Mouse (Mus musculus): ENCODE measurements around the gene Rbm15. TPM values are rescaled to one million over a fixed set of nuclear protein-coding genes. Genes with fewer than 3 reads are reported as not detected.

Rbm15 gene
- polyA plus RNA-seq, 1 experiment from 2014 or later: 12.8 TPM

DNA sequence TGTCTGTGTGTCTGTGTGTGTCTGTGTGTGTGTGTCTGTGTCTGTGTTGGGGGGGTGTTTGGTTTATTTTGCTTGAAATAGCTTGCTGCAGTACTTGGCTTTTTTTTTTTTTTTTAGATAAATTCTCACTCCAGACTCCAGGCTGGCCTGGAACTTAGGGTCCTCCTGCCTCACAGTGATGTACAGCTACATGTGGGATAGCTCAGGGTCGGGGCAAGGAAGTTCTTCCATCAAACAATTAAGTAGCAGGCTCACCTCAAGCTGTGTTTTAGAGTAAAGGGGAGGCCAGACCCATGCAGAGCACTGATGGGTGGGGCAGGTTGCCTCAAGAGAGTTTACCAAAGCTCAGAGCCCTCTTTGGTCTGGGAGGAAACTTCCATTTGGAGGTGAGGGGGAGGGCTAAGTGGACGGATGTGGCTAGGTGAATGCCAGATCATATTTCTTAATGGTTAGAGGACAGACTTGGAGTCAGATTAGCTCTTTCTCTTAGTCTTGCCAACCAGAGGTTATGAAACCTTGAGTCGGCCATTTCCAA, 24.3 kb upstream of the Rbm15 start:
- H3K4me2 ChIP-seq (replicated peaks; ENCODE audit: low read depth, low read length): no peak overlapping the region
- no peak overlapping the region for H3K4me3 ChIP-seq (ENCODE audit: low read length)
- peak; percentile 29; the same call in 1 of the 2 replicates for ATAC-seq (ENCODE audit: low FRiP score, low TSS enrichment)
- peaks cover 13% of the 10 kb centered on the region; the same call in 1 of the 2 replicates for H3K27me3 ChIP-seq (ENCODE audit: insufficient read depth, low read length)
- no peak overlapping the region for H3K27ac ChIP-seq (ENCODE audit: low read length)
- 0 out of 2 replicates have a peak, but pooled peaks cover 3% of the 10 kb centered on the region for H3K4me1 ChIP-seq (ENCODE audit: insufficient read depth, low read length)
- 51% methylated on average over 3 of the region's 3 CpGs for WGBS
- H3K9me3 ChIP-seq (ENCODE audit: low read length): no peaks in the 10 kb centered on the region
- no peak overlapping the region for H3K9ac ChIP-seq (replicated peaks; ENCODE audit: low read length)
- no peaks in the 10 kb centered on the region for H3K36me3 ChIP-seq (ENCODE audit: insufficient read depth, low read length)

DNA sequence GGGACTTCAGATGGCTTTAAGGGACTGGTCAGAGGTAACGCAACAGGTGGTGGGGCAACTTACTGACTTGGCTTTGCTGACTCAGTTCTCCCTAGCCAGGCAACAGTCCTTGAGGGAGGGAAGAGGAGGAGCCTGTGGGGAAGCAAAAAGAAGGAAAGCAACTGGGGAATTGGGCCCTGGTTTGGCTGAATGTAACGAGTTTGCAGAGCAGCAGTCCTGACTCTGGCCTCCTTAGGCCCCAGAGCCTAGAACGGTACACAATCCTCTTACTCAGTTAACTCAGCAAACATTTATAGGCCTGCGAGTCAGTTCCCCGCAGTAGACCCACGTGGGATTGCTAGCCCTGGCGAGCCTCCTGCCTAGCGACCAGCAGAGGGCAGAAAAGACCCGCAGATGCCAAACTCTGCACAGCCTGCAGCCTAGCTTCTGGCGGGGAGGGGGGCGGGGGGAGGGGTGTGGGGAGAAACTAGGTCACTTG, 23.5 kb upstream of the Rbm15 start:
- no peaks in the 10 kb centered on the region for H3K9me3 ChIP-seq (ENCODE audit: low read length)
- H3K27me3 ChIP-seq (ENCODE audit: insufficient read depth, low read length): peaks cover 13% of the 10 kb centered on the region; the same call in 1 of the 2 replicates
- no peaks in the 10 kb centered on the region for H3K36me3 ChIP-seq (ENCODE audit: insufficient read depth, low read length)
- ATAC-seq (ENCODE audit: low FRiP score, low TSS enrichment): peak; percentile 80
- peak overlapping the region; percentile 48; the same call in 1 of the 2 replicates for H3K9ac ChIP-seq (replicated peaks; ENCODE audit: low read length)
- H3K4me3 ChIP-seq (ENCODE audit: low read length): peak overlapping the region; percentile 24; the same call in 1 of the 2 replicates
- H3K4me2 ChIP-seq (replicated peaks; ENCODE audit: low read depth, low read length): peak overlapping the region; percentile 43
- no peak overlapping the region for H3K27ac ChIP-seq (ENCODE audit: low read length)
- under 1% methylated on average over 11 of the region's 11 CpGs for WGBS
- 0 out of 2 replicates have a peak, but pooled peaks cover 3% of the 10 kb centered on the region for H3K4me1 ChIP-seq (ENCODE audit: insufficient read depth, low read length)

DNA sequence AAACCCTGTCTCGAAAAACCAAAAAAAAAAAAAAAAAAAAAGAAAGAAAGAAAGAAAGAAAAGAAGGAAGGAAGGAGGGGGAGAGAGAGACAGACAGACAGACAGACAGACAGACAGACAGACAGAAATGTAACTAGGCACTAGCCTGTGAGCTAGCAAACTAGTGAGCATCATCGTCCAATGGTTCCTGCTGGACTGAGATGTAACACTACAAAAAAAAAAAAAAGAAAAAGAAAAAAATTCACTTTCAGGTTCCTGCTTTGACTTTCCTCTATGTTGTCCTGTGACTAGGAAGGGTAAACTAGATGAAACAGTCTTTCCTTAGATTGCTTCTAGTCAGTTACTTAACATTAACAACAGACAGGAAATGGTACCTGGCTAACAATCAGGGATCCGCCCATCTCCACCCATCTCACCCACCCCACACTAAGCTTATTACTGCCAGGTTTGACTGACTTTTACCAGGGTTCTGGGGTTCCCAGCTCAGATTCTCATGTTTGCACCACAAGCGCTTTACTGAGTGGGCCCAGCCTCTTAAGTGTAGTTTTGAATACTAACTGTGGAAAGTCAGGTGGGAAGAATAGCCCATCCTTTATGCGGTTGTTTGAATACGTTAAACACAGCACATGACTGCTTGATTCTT, 22.3 kb upstream of the Rbm15 start:
- ATAC-seq (ENCODE audit: low FRiP score, low TSS enrichment): no peak
- H3K9me3 ChIP-seq (ENCODE audit: low read length): no peaks in the 10 kb centered on the region
- no peaks in the 10 kb centered on the region for H3K36me3 ChIP-seq (ENCODE audit: insufficient read depth, low read length)
- no peak overlapping the region for H3K9ac ChIP-seq (replicated peaks; ENCODE audit: low read length)
- H3K27me3 ChIP-seq (ENCODE audit: insufficient read depth, low read length): peaks cover 16% of the 10 kb centered on the region; the same call in 1 of the 2 replicates
- no peak overlapping the region for H3K27ac ChIP-seq (ENCODE audit: low read length)
- H3K4me1 ChIP-seq (ENCODE audit: insufficient read depth, low read length): 0 out of 2 replicates have a peak, but pooled peaks cover 3% of the 10 kb centered on the region
- WGBS: 88% methylated on average over 6 of the region's 6 CpGs
- no peak overlapping the region for H3K4me3 ChIP-seq (ENCODE audit: low read length)
- H3K4me2 ChIP-seq (replicated peaks; ENCODE audit: low read depth, low read length): no peak overlapping the region

DNA sequence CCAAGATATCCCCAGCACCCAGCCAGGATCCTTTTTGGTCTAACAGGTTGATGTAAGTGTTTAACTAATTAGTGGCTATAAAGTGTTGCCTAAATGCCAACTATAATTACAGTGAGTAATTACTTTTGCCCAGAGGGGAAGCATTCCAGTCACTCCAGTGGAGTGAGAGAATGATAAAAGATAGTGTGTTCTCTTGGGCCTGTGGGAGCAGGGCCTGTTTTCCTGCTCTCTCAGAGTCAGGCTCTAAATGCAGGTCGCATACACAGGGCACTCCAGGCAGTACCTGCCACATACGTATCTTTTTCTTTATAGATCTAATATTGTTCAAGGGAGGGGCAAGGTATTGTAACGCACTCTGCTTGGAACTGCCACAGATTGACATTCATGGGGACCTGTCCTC, 18.2 kb upstream of the Rbm15 start:
- no peak overlapping the region for H3K9ac ChIP-seq (replicated peaks; ENCODE audit: low read length)
- H3K9me3 ChIP-seq (ENCODE audit: low read length): no peaks in the 10 kb centered on the region
- no peak overlapping the region for H3K4me3 ChIP-seq (ENCODE audit: low read length)
- no peak overlapping the region for H3K4me2 ChIP-seq (replicated peaks; ENCODE audit: low read depth, low read length)
- H3K36me3 ChIP-seq (ENCODE audit: insufficient read depth, low read length): no peaks in the 10 kb centered on the region
- H3K27me3 ChIP-seq (ENCODE audit: insufficient read depth, low read length): peaks cover 12% of the 10 kb centered on the region; the same call in 1 of the 2 replicates
- 61% methylated on average over 3 of the region's 3 CpGs for WGBS
- H3K27ac ChIP-seq (ENCODE audit: low read length): no peak overlapping the region
- no peak for ATAC-seq (ENCODE audit: low FRiP score, low TSS enrichment)
- no peaks in the 10 kb centered on the region for H3K4me1 ChIP-seq (ENCODE audit: insufficient read depth, low read length)

DNA sequence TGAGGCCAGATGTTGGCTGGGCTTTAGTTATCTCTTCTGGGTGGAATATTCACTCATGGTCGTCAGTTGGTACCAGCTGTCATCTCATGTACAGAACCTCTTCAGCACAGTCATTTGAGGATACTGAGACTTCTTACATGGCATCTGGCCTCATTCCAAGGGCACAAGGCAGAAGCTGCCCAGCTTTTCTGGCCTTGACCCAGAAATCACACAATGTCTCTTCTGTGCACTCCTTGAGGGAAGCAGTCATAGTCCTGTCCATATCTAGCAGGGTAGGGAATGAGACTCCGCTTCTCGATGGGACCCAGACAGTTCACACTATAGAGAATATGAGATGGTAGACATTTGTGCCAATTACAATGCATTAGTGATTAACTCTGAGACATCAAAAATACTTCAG, 15.5 kb upstream of the Rbm15 start:
- no peaks in the 10 kb centered on the region for H3K9me3 ChIP-seq (ENCODE audit: low read length)
- no peaks in the 10 kb centered on the region for H3K36me3 ChIP-seq (ENCODE audit: insufficient read depth, low read length)
- no peak overlapping the region for H3K4me3 ChIP-seq (ENCODE audit: low read length)
- H3K27me3 ChIP-seq (ENCODE audit: insufficient read depth, low read length): peaks cover 2% of the 10 kb centered on the region; the same call in 1 of the 2 replicates
- H3K4me1 ChIP-seq (ENCODE audit: insufficient read depth, low read length): no peaks in the 10 kb centered on the region
- no peak overlapping the region for H3K27ac ChIP-seq (ENCODE audit: low read length)
- ATAC-seq (ENCODE audit: low FRiP score, low TSS enrichment): no peak
- no peak overlapping the region for H3K9ac ChIP-seq (replicated peaks; ENCODE audit: low read length)
- WGBS: 84% methylated on average over 3 of the region's 3 CpGs
- no peak overlapping the region for H3K4me2 ChIP-seq (replicated peaks; ENCODE audit: low read depth, low read length)

DNA sequence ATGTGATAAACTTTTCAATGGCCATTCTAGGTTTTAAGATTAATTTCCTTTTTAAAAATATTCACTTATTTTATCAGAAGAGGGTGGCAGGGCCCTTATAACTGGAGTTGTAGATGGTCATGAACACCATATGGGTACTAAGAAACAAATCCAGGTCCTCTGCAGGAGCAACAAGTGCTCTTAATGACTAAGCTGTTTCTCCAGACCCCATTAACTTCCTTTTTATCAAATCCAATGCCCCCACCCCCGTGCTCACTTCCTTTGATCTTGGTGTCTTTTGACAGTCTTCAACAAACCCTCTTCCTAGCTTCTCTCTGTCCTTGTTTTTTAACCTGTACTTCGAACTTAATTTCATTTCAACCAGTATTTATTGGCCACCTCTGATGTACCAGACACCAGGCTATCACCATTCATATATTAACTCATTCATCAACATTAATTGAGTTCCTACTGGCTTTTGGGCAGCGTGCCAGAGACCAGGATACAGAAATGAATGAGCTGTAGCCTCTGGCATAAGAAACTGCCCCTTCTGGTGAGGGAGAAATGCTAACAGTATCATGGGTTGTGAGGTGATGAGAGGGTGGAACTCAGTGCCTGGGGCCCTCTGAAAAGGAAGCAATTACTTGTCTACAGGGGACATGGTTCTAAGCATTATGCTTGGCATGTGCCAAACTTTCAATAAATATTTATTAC, 11.7 kb upstream of the Rbm15 start:
- WGBS: 32% methylated on average over 3 of the region's 3 CpGs
- H3K4me3 ChIP-seq (ENCODE audit: low read length): no peak overlapping the region
- no peak for ATAC-seq (ENCODE audit: low FRiP score, low TSS enrichment)

DNA sequence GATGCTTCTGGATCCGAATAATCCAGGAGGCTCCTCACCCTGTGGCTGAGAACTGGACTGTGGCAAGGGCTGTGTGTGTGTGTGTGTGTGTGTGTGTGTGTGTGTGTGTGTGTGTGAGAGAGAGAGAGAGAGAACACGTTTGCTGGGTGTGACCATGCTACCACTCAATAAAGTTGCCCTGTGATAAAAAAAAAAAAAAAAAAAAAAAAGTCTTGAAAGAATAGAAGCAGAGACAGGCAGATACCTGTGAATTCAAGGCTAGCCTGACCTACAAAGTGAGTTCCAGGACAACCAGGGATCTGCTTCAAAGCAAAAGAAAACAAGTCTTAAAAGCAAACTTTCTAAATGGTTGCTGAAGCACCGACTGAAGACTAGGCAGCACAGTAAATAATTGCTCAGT, 10.5 kb upstream of the Rbm15 start:
- H3K27me3 ChIP-seq (ENCODE audit: insufficient read depth, low read length): no peaks in the 10 kb centered on the region
- no peaks in the 10 kb centered on the region for H3K36me3 ChIP-seq (ENCODE audit: insufficient read depth, low read length)
- no peak for ATAC-seq (ENCODE audit: low FRiP score, low TSS enrichment)
- no peaks in the 10 kb centered on the region for H3K4me1 ChIP-seq (ENCODE audit: insufficient read depth, low read length)
- WGBS: 35% methylated on average over 3 of the region's 3 CpGs
- H3K27ac ChIP-seq (ENCODE audit: low read length): no peak overlapping the region
- H3K9ac ChIP-seq (replicated peaks; ENCODE audit: low read length): no peak overlapping the region
- no peak overlapping the region for H3K4me3 ChIP-seq (ENCODE audit: low read length)
- no peaks in the 10 kb centered on the region for H3K9me3 ChIP-seq (ENCODE audit: low read length)
- H3K4me2 ChIP-seq (replicated peaks; ENCODE audit: low read depth, low read length): no peak overlapping the region

More for the DNA sequence above, 11.7 kb upstream of the Rbm15 start:
- no peaks in the 10 kb centered on the region for H3K27me3 ChIP-seq (ENCODE audit: insufficient read depth, low read length)
- no peaks in the 10 kb centered on the region for H3K4me1 ChIP-seq (ENCODE audit: insufficient read depth, low read length)
- H3K9me3 ChIP-seq (ENCODE audit: low read length): no peaks in the 10 kb centered on the region
- no peak overlapping the region for H3K9ac ChIP-seq (replicated peaks; ENCODE audit: low read length)
- no peak overlapping the region for H3K27ac ChIP-seq (ENCODE audit: low read length)
- no peak overlapping the region for H3K4me2 ChIP-seq (replicated peaks; ENCODE audit: low read depth, low read length)
- no peaks in the 10 kb centered on the region for H3K36me3 ChIP-seq (ENCODE audit: insufficient read depth, low read length)

DNA sequence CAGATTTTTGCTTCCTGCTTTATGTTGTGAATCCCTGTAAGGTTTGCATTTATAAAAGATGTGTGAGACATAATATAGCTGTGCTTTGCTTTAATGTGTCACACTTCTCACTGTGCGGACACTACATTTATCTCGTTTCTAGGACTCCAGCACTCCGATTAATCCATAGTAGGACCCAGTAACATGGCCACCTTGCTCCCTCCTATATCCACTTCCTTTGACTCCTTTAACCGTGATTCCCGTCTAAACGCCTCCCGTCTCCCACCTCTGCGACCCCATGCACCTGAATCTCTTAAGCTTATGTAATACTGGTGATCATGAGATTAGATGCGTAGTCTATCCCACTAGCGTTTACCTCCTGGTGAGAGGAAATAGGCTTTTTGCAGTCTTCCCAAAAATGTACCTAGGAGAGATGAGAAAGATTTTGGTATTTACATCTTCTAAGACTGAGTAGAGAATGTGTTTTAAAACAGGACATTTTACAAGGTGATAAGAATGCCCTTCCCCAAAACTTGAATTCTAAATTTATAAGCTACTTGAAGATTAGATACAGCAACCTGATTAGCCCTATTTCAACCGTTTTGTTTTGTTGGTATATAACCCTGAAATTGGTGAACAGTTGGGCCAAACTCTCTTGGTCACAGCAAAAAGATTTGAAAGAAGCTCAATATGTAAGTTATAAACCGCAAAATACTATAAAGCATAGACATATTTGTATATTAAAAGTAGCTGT, 895 bp upstream of the Rbm15 start:
- Histone ChIP-seq H3K36me3 (ENCODE audit: insufficient read depth, low read length) (peaks cover 18% of the 10 kb centered on the region), H3K9ac (replicated peaks; ENCODE audit: low read length) (peak overlapping the region; percentile 73), H3K4me1 (ENCODE audit: insufficient read depth, low read length) (peaks cover 19% of the 10 kb centered on the region), H3K4me3 (ENCODE audit: low read length) (peak overlapping the region; percentile 99), H3K9me3 (ENCODE audit: low read length) (no peaks in the 10 kb centered on the region), H3K4me2 (replicated peaks; ENCODE audit: low read depth, low read length) (peak overlapping the region; percentile 68), H3K27ac (ENCODE audit: low read length) (peak overlapping the region; percentile 91), H3K27me3 (ENCODE audit: insufficient read depth, low read length) (no peaks in the 10 kb centered on the region)
- 11% methylated on average over 12 of the region's 12 CpGs for whole genome bisulfite sequencing
- no peak for ATAC-seq (ENCODE audit: low FRiP score, low TSS enrichment)

DNA sequence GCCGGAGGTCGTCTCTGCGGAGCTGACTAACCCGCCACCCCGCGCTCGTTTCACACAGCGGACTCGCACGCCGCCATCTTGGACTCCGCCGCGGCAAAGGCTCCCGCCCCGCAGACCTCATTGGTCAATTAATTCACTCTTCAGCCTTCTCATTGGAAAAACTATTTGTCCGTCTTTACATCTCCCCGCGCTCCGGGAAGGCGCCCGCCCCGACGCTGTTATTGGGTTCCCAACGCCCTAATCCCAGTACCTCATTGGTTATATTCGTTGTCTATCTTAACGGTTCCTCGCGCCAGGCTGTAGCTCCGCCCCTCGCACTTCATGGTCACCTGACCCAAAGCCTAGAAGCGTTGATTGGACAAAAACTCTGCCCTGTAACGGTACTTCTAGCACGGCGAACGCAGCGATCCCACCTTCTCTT, 503 bp downstream of the Rbm15 start:
- H3K9me3 ChIP-seq (ENCODE audit: low read length): no peaks in the 10 kb centered on the region
- peak overlapping the region; percentile 96 for H3K27ac ChIP-seq (ENCODE audit: low read length)
- no peak overlapping the region; the same call in none of the 2 replicates for H3K4me2 ChIP-seq (replicated peaks; ENCODE audit: low read depth, low read length)
- ATAC-seq (ENCODE audit: low FRiP score, low TSS enrichment): peak; percentile 96
- H3K4me1 ChIP-seq (ENCODE audit: insufficient read depth, low read length): peaks cover 20% of the 10 kb centered on the region
- H3K4me3 ChIP-seq (ENCODE audit: low read length): peak overlapping the region; percentile 99
- no peaks in the 10 kb centered on the region for H3K27me3 ChIP-seq (ENCODE audit: insufficient read depth, low read length)
- peaks cover 18% of the 10 kb centered on the region for H3K36me3 ChIP-seq (ENCODE audit: insufficient read depth, low read length)
- under 1% methylated on average over 37 of the region's 37 CpGs for WGBS
- H3K9ac ChIP-seq (replicated peaks; ENCODE audit: low read length): peak overlapping the region; percentile 96
